Mouse (Mus musculus): ENCODE measurements around the gene Zfp992.
"Not testable (repeated sequence)": the region's sequence is repeated elsewhere in the genome, so short reads cannot be mapped to it uniquely, and the experiment has no call there.

DNA sequence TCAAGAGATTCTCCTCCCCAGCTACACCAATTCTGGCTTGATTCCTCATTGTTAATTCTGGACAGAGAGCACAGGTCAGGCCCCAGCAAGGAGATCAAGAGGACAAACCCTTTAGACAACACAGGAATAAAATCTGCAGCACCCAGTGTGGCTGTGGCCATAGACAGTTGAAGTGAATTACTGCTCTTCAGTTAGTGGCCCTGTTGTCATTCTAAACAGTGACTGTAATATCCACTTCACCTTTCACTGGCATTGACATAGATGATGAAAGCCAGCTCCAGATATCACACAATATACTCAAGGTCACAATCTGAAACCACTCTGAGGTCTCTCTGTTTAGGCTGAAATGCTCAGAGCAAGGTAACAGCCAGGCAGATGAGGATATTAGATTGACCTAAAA, 3.7 kb upstream of the Zfp992 start:
- TF ChIP-seq USF1 (IDR thresholded peaks at IDR 0.05; ENCODE audit: low read depth); CTCF (IDR thresholded peaks at IDR 0.05; ENCODE audit: control insufficient read depth, insufficient read depth, insufficient read length): not testable (repeated sequence)
